Mouse (Mus musculus): Measurements from ENCODE around the gene Tsen54.

GRCm38 (mm10) chr11:115829036-115829435, 14.5 kb downstream of the Tsen54 start:
- TF ChIP-seq GATA1 (IDR thresholded peaks at IDR 0.05; ENCODE audit: borderline replicate concordance, low read length) = no peak
- TF ChIP-seq FLI1 (IDR thresholded peaks at IDR 0.05; ENCODE audit: low read length) = no peak

All from megakaryocyte, embryonic 14.5 days (primary cell).